Mouse (Mus musculus): ENCODE results near the gene Arntl2.

DNA sequence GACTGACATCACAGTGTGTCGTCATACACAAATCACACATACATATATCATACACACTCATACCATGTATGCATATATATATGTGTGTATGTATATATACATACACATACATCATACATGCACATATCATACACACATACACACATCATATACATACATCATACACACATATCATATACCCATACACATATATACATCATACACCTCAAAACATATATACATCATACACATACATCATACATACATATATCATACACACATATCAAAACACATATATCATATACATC, 29.6 kb downstream of the Arntl2 start:
- TF ChIP-seq CTCF (IDR thresholded peaks at IDR 0.05; ENCODE audit: borderline replicate concordance, extremely low read depth, insufficient read depth, insufficient read length) = no peak
- TF ChIP-seq POLR2A (IDR thresholded peaks at IDR 0.05; ENCODE audit: borderline replicate concordance, extremely low read depth, insufficient read depth, insufficient read length, poor library complexity, severe bottlenecking) = no peak

All from brain, embryonic 14.5 days (tissue).